Mouse (Mus musculus) right cerebral cortex, postnatal 10 days (tissue): ENCODE data around the gene Amh.

ENCODE experiments used
- DNase-seq, 2 experiments: peaks; one replicate each; pipeline ENCODE4 v3.0.0; 2021; ENCODE audit warnings: low spot score in 2 of 2

Gene Amh

GRCm38 (mm10) chr10:80804916-80805315 is at the start of gene Amh:
TSS of gene Amh (plus strand) at chr10:80805243.
- DNase-seq = no peak

- DNase-seq = no peak
Measured at GRCm38 (mm10) chr10:80755291-80756015, 49.6 kb upstream of the Amh start.

- DNase-seq = no peak
Measured at GRCm38 (mm10) chr10:80756099-80756498, 48.9 kb upstream of the Amh start.

GRCm38 (mm10) chr10:80756509-80756908 is 48.5 kb upstream of the Amh start:
- DNase-seq = no peak

GRCm38 (mm10) chr10:80756967-80757366 is 48.1 kb upstream of the Amh start:
- peak; percentile 48 to 59 for DNase-seq

GRCm38 (mm10) chr10:80757717-80758116 is 47.3 kb upstream of the Amh start:
- peak; percentile 75 to 77 for DNase-seq

GRCm38 (mm10) chr10:80758651-80759050 is 46.4 kb upstream of the Amh start:
- no peak for DNase-seq

GRCm38 (mm10) chr10:80760596-80761524 is 44.2 kb upstream of the Amh start:
- no peak for DNase-seq

- no peak for DNase-seq
Measured at GRCm38 (mm10) chr10:80761821-80762220, 43.2 kb upstream of the Amh start.

GRCm38 (mm10) chr10:80763502-80763901 is 41.5 kb upstream of the Amh start:
- no peak for DNase-seq

GRCm38 (mm10) chr10:80765746-80766145 is 39.3 kb upstream of the Amh start:
- no peak for DNase-seq

GRCm38 (mm10) chr10:80766161-80766815 is 38.8 kb upstream of the Amh start:
- DNase-seq = no peak

- no peak for DNase-seq
Measured at GRCm38 (mm10) chr10:80768365-80768764, 36.7 kb upstream of the Amh start.

GRCm38 (mm10) chr10:80773816-80774215 is 31.2 kb upstream of the Amh start:
- no peak for DNase-seq

- DNase-seq = peak; percentile 92 to 95
Measured at GRCm38 (mm10) chr10:80774549-80774948, 30.5 kb upstream of the Amh start.

GRCm38 (mm10) chr10:80774981-80775380 is 30.1 kb upstream of the Amh start:
- DNase-seq = no peak

GRCm38 (mm10) chr10:80775731-80776130 is 29.3 kb upstream of the Amh start:
- no peak for DNase-seq

- DNase-seq = no peak
Measured at GRCm38 (mm10) chr10:80776358-80776869, 28.6 kb upstream of the Amh start.

GRCm38 (mm10) chr10:80777123-80777522 is 27.9 kb upstream of the Amh start:
- DNase-seq = no peak

- DNase-seq = no peak
Measured at GRCm38 (mm10) chr10:80779565-80779964, 25.5 kb upstream of the Amh start.

- no peak for DNase-seq
Measured at GRCm38 (mm10) chr10:80784302-80784701, 20.7 kb upstream of the Amh start.

- peak in 1 of 2 experiments; percentile 28 for DNase-seq
Measured at GRCm38 (mm10) chr10:80784871-80785270, 20.2 kb upstream of the Amh start.
